Mouse (Mus musculus): Measurements from ENCODE around the gene L3mbtl1. TPM values are rescaled to one million over a fixed set of nuclear protein-coding genes. Genes with fewer than 3 reads are reported as not detected.
A peak's percentile ranks its signal among the peaks of the same experiment; 100 is the strongest.

Gene L3mbtl1
- polyA plus RNA-seq, 1 experiment from 2014 or later = not detected

DNA sequence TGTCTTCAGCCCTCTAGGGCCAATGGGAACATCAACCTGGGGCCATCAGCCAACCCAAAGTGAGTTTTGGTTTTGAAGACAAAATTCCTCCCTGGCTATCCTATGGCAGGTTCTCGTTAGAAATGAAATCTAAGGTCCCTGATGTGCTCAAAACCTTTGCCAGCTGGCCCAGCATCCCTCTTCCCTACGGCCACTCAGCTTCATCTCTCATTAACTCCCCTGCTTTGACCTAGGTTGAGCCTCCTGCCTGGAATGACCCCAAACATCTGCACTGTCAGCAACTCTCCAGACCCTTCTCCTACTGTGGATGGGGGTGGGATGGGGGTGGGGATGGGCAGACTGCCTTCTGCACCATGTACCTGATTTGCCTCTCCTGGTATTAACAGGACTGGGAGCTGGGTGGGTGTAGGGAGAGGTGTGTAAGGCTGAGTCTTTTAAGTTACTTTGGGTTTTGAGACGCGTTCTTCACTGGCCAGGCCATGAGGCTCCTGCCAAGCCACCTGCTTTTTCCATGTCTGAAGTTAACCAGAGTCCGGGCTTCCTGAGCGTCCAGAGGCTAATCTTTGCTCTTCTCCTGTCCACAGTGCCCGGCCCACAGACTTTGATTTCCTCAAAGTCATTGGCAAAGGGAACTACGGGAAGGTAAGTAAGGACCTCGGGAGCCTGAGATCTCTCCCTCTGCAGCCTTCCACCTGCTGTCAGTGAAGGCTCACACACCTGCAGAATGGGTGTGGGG lies 50.8 kb downstream of the L3mbtl1 start:
- Histone ChIP-seq H3K4me3 (no peak overlapping the region), H3K27ac (ENCODE audit: poor library complexity, severe bottlenecking) (no peak overlapping the region), H3K27me3 (replicated peaks) (peaks cover 19% of the 10 kb centered on the region; the same call in 1 of the 2 replicates), H3K4me2 (no peak overlapping the region), H3K4me1 (replicated peaks) (peaks cover 5% of the 10 kb centered on the region; the same call in 1 of the 2 replicates), H3K36me3 (no peaks in the 10 kb centered on the region), H3K9me3 (replicated peaks) (no peaks in the 10 kb centered on the region), H3K9ac (no peak overlapping the region)
- 65% methylated on average over 9 of the region's 9 CpGs for WGBS
- ATAC-seq (ENCODE audit: insufficient number of reproducible peaks, low FRiP score) = no peak

DNA sequence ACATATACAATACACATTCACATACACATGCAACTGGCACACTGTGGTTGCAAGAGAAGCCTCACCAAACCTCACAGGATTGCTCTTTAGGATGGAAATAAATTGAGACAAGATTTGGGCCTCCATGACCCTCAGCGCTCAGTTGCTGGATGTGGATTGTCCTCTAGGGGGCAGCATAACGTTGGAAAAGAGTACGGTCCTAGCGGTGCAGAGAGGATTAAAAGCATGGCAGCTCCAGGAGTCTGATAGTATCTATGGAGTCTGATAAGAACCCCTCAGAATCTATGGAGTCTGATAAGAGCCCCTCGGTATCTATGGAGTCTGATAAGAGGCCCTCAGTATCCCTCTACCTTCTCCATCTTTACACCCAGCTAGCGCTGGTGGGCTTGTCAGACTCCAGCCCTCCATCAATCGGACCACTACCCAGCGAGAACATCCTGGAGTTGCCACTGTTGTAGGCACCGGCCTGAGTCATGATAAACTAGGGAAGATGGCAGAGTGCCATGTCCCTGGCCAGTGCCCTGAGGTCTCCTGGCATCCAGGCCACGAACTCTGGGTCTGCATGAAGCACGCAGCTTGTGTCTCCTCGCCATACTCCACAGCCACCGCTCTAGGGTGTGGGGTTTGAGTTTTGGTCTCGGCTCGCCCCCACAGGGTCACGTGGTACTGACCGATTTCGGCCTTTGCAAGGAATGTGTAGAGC lies 55.4 kb downstream of the L3mbtl1 start:
- WGBS = 18% methylated on average over 18 of the region's 18 CpGs
- Histone ChIP-seq H3K27ac (ENCODE audit: poor library complexity, severe bottlenecking) (no peak overlapping the region), H3K27me3 (replicated peaks) (peaks cover 17% of the 10 kb centered on the region), H3K4me2 (peak overlapping the region; percentile 68), H3K9me3 (replicated peaks) (no peaks in the 10 kb centered on the region), H3K36me3 (no peaks in the 10 kb centered on the region), H3K4me3 (peak overlapping the region; percentile 26), H3K4me1 (replicated peaks) (peaks cover 7% of the 10 kb centered on the region; the same call in 1 of the 2 replicates), H3K9ac (peak overlapping the region; percentile 44)
- peak; percentile 58; the same call in 1 of the 2 replicates for ATAC-seq (ENCODE audit: insufficient number of reproducible peaks, low FRiP score)

DNA sequence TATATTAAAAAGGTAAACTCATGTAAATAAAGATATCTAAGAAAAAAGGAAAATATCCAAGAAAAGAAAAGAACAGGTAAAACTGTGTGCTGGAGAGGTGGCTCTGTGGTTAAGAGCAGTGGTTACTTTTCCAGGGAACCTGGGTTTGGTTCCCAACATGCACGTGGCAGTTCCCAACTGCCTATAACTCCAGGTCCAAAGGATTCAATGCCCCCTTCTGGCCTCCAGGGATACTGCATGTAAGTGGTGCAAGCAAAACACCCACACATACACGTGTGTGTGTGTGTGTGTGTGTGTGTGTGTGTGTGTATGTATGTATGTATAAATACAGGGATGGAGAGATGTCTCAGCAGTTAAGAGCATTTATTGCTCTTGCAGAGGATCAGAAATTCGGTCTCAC lies 56.5 kb downstream of the L3mbtl1 start:
- Histone ChIP-seq H3K27me3 (replicated peaks) (peaks cover 18% of the 10 kb centered on the region), H3K4me3 (no peak overlapping the region), H3K27ac (ENCODE audit: poor library complexity, severe bottlenecking) (no peak overlapping the region), H3K36me3 (no peaks in the 10 kb centered on the region), H3K4me1 (replicated peaks) (peaks cover 7% of the 10 kb centered on the region; the same call in 1 of the 2 replicates), H3K9ac (no peak overlapping the region), H3K4me2 (no peak overlapping the region), H3K9me3 (replicated peaks) (no peaks in the 10 kb centered on the region)
- ATAC-seq (ENCODE audit: insufficient number of reproducible peaks, low FRiP score) = no peak
- 24% methylated on average over 3 of the region's 3 CpGs for WGBS

DNA sequence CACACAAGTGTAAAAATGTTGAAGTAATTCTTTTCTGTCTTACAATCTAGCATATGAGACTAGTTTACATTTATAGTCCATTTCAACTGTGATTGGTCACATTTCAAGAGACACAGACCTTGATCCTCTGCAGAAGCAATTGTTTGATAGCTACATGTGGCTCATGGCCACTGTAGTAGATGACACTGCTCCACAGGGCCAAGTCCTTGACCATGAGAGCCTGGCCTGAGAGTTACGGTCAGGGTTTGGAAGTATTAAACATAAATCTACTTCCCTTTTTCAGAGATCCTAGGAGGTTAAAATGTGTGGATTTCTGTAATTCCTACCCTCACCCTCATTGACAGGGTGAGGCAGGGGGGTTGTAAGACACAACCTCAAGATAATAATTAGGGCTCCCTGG lies 57.8 kb downstream of the L3mbtl1 start:
- Histone ChIP-seq H3K36me3 (no peaks in the 10 kb centered on the region), H3K9me3 (replicated peaks) (no peaks in the 10 kb centered on the region), H3K4me2 (no peak overlapping the region), H3K9ac (no peak overlapping the region), H3K4me1 (replicated peaks) (peaks cover 7% of the 10 kb centered on the region; the same call in 1 of the 2 replicates), H3K4me3 (no peak overlapping the region), H3K27me3 (replicated peaks) (peaks cover 10% of the 10 kb centered on the region; the same call in 1 of the 2 replicates), H3K27ac (ENCODE audit: poor library complexity, severe bottlenecking) (no peak overlapping the region)
- 88% methylated on average over 1 of the region's 1 CpGs for WGBS
- ATAC-seq (ENCODE audit: insufficient number of reproducible peaks, low FRiP score) = no peak

DNA sequence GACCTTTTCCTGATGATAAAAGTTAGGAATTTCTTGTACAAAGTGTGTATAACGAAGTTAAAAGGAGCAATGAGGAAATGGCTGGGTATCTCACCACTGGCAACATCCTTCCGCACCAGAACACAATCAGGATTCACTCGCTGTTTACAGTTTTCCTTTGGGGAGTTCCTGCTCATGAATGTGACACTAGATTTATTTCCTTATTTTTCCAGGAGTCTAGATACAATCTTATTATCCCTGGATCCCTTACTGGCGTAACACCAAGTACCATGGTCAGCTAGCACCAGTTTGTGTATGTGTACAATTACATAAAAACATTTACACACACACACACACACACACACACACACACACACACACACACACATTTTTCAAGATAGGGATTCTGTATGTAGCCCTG lies 64.0 kb downstream of the L3mbtl1 start:
- no peaks in the 10 kb centered on the region for H3K9me3 ChIP-seq (replicated peaks)
- H3K36me3 ChIP-seq = no peaks in the 10 kb centered on the region
- H3K4me3 ChIP-seq = no peak overlapping the region
- H3K9ac ChIP-seq = no peak overlapping the region
- H3K4me1 ChIP-seq (replicated peaks) = no peaks in the 10 kb centered on the region
- no peak overlapping the region for H3K27ac ChIP-seq (ENCODE audit: poor library complexity, severe bottlenecking)
- peaks cover 10% of the 10 kb centered on the region; the same call in 1 of the 2 replicates for H3K27me3 ChIP-seq (replicated peaks)
- ATAC-seq (ENCODE audit: insufficient number of reproducible peaks, low FRiP score) = no peak
- 64% methylated on average over 4 of the region's 4 CpGs for WGBS
- H3K4me2 ChIP-seq = no peak overlapping the region

DNA sequence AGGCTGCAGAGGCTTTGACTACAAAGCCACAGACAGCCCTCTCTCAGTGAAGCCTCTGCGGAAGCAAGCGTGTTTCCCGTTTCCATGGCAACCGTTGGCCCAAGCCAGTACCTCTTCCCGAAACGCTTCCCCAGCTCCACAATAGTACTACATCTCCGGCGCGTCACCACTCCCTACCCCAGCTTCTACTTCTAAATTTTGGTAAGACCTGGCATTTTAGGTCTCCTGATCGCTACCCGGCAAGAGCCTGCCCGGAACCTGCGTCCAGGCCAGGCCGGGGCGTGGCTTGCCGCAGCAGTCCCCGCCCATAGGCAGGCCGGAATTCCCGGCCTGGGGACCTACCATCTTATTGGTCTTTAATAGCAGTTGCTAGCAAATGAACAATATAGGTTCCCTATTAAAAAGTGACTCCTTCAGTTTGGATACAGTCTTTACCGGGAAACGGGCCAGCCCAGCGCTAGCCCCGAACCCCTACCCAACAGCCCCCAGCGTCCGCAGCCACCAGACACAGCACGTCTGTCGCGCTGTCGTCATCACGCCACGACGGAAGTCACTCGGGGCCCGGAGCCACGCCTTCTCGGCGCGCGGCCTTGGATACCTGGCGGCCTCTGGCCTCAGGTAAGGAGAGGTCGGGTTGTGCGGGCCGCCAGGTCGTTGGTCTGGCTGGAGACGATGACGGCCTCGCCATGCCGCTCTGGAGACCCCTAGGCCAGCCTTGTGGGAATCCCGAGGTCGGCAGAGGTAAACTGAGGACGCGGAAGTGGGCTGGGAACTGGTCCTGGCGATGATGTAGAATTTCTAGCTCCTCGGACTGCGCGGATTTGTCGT lies 73.9 kb downstream of the L3mbtl1 start, which contains the start of gene Ift52:
Gene Ift52, plus strand, starts transcription at position 439 of the 828 bp plus-strand sequence.
- H3K27me3 ChIP-seq (replicated peaks) = no peaks in the 10 kb centered on the region
- peak within 1 kb of the TSS; percentile 85 for H3K9ac ChIP-seq
- H3K36me3 ChIP-seq = no peaks in the 10 kb centered on the region
- no peaks in the 10 kb centered on the region for H3K9me3 ChIP-seq (replicated peaks)
- 0 out of 2 replicates have a peak within 1 kb of the TSS, but pooled peaks have one; percentile 2 for H3K27ac ChIP-seq (ENCODE audit: poor library complexity, severe bottlenecking)
- H3K4me1 ChIP-seq (replicated peaks) = peaks cover 9% of the 10 kb centered on the region
- under 1% methylated on average over 57 of the region's 57 CpGs for WGBS
- ATAC-seq (ENCODE audit: insufficient number of reproducible peaks, low FRiP score) = peak; percentile 96
- H3K4me3 ChIP-seq = peak within 1 kb of the TSS; percentile 88
- H3K4me2 ChIP-seq = peak within 1 kb of the TSS; percentile 65

Other genes with a start within 250 kb of the L3mbtl1 start
- gene Srsf6, start 11.9 kb upstream of the L3mbtl1 start, polyA plus RNA-seq (2016; fragmentation: Nextera tagmentation; extraction: Ambion mirVana) = 152 and 161 TPM in 2 replicates
- 0.09 TPM in 1 of 2 replicates, not detected in the other for gene Sgk2, start 43.9 kb downstream of the L3mbtl1 start, polyA plus RNA-seq (2016; fragmentation: Nextera tagmentation; extraction: Ambion mirVana)
- gene Ift52, start 73.9 kb downstream of the L3mbtl1 start, polyA plus RNA-seq (2016; fragmentation: Nextera tagmentation; extraction: Ambion mirVana) = 41.4 and 41.7 TPM in 2 replicates
- 21.3 and 21.9 TPM in 2 replicates for gene Mybl2, start 111.2 kb downstream of the L3mbtl1 start, polyA plus RNA-seq (2016; fragmentation: Nextera tagmentation; extraction: Ambion mirVana)
- gene Gtsf1l, start 144.4 kb downstream of the L3mbtl1 start, polyA plus RNA-seq (2016; fragmentation: Nextera tagmentation; extraction: Ambion mirVana) = not detected in 2 replicates

Measured in heart, embryonic 12.5 days (tissue).